Mouse (Mus musculus) stomach, postnatal 0 days (tissue): Measurements from ENCODE around the gene Megf11. TPM values are rescaled to one million over a fixed set of nuclear protein-coding genes. Genes with fewer than 3 reads are reported as not detected.

ENCODE experiments used
- ATAC-seq: fragments of 200-750 bp; cut with Nextera tagmentation; 2 replicates; pipeline ENCODE4 v1.8.0; 2017; ENCODE audit not compliant: low FRiP score, low TSS enrichment
- DNase-seq: peaks from one replicate; pipeline ENCODE4 v3.0.0-alpha.2; 2016; ENCODE audit warnings: low spot score
- H3K27ac ChIP-seq: fragments of 300-500 bp; sonication (generic); replicated peaks from 2 replicates; pipeline ENCODE4 v1.5.1; 2014; ENCODE audit warnings: mild to moderate bottlenecking, control low read depth
- H3K27me3 ChIP-seq: fragments of 300-500 bp; sonication (generic); 2 replicates; pipeline ENCODE4 v1.6.1; 2014; ENCODE audit warnings: low read length; ENCODE audit not compliant: control insufficient read depth, insufficient read depth
- H3K36me3 ChIP-seq: fragments of 300-500 bp; sonication (generic); 2 replicates; pipeline ENCODE4 v1.6.1; 2014; ENCODE audit warnings: low read length, mixed read lengths; ENCODE audit not compliant: control insufficient read depth, insufficient read depth
- H3K4me1 ChIP-seq: fragments of 300-500 bp; sonication (generic); replicated peaks from 2 replicates; pipeline ENCODE4 v1.6.1; 2014; ENCODE audit warnings: antibody characterized with exemption; ENCODE audit not compliant: control insufficient read depth, insufficient read depth
- H3K4me2 ChIP-seq: fragments of 300-500 bp; sonication (generic); replicated peaks from 2 replicates; pipeline ENCODE4 v1.6.1; 2014; ENCODE audit warnings: low read depth, mild to moderate bottlenecking, control low read depth, moderate library complexity
- H3K4me3 ChIP-seq: fragments of 300-500 bp; sonication (generic); 2 replicates; pipeline ENCODE4 v1.5.1; 2014; ENCODE audit warnings: low read depth, low read length, control low read depth
- H3K9ac ChIP-seq: fragments of 300-500 bp; sonication (generic); 2 replicates; pipeline ENCODE4 v1.6.1; 2014; ENCODE audit warnings: mild to moderate bottlenecking, low read length, control low read depth, mixed read lengths
- H3K9me3 ChIP-seq: fragments of 300-500 bp; sonication (generic); 2 replicates; pipeline ENCODE4 v1.6.1; 2016; ENCODE audit warnings: low read length; ENCODE audit not compliant: control insufficient read depth
- CTCF ChIP-seq: IDR thresholded peaks from 2 replicates; pipeline ENCODE4 v1.5.1; 2016; ENCODE audit warnings: antibody characterized with exemption, low read depth, mild to moderate bottlenecking, moderate library complexity
- EP300 ChIP-seq: optimal IDR thresholded peaks from 2 replicates; pipeline ENCODE3; 2016; ENCODE audit warnings: antibody characterized with exemption
- WGBS: fragments of 180-500 bp; shearing (Covaris S2); extraction: QIAGEN DNeasy Blood & Tissue Kit; methylation state at CpG from one replicate; pipeline ENCODE4 v1.1.7; 2014; 5-methylcytosine and 5-hydroxymethylcytosine counted together
- polyA plus RNA-seq: library from polyadenylated mRNA; unstranded; fragments of >200 nt; fragmentation: Nextera tagmentation; extraction: Ambion mirVana; gene quantifications from 2 replicates; pipeline ENCODE4 v1.2.1, GENCODE M21; 2015

Gene Megf11
- polyA plus RNA-seq, 1 experiment from 2014 or later = 0.46 TPM

GRCm38 (mm10) chr9:64687122-64688014 is 301.9 kb downstream of the Megf11 start:
- Histone ChIP-seq H3K36me3 (no peaks in the 10 kb centered on the region), H3K4me2 (no peak overlapping the region), H3K9ac (no peak overlapping the region), H3K9me3 (no peaks in the 10 kb centered on the region), H3K27ac (no peak overlapping the region), H3K4me1 (no peaks in the 10 kb centered on the region), H3K4me3 (no peak overlapping the region), H3K27me3 (no peaks in the 10 kb centered on the region)
- DNase-seq (no peak), ATAC-seq (no peak)
- TF ChIP-seq CTCF = no peak
- TF ChIP-seq EP300 = no peak
- 44% methylated on average over 13 of the region's 13 CpGs for WGBS

- H3K4me1 ChIP-seq = no peaks in the 10 kb centered on the region
- no peaks in the 10 kb centered on the region for H3K27me3 ChIP-seq
- DNase-seq = peak; percentile 33
- no peaks in the 10 kb centered on the region for H3K9me3 ChIP-seq
- H3K4me3 ChIP-seq = no peak overlapping the region
- H3K4me2 ChIP-seq = no peak overlapping the region
- TF ChIP-seq EP300 = no peak
- no peak for TF ChIP-seq CTCF
- no peak overlapping the region for H3K27ac ChIP-seq
- H3K36me3 ChIP-seq = no peaks in the 10 kb centered on the region
- H3K9ac ChIP-seq = no peak overlapping the region
- peak; percentile 62 for ATAC-seq
- 53% methylated on average over 1 of the region's 1 CpGs for WGBS
Observed at GRCm38 (mm10) chr9:64688015-64688394, 302.6 kb downstream of the Megf11 start.

- DNase-seq (no peak), ATAC-seq (no peak)
- 82% methylated on average over 2 of the region's 2 CpGs for WGBS
- H3K36me3 ChIP-seq = peaks cover 6% of the 10 kb centered on the region; the same call in 1 of the 2 replicates
- H3K4me2 ChIP-seq = no peak overlapping the region
- H3K27me3 ChIP-seq = no peaks in the 10 kb centered on the region
- TF ChIP-seq CTCF = no peak
- TF ChIP-seq EP300 = no peak
- H3K4me3 ChIP-seq = no peak overlapping the region
- H3K9ac ChIP-seq = no peak overlapping the region
- no peak overlapping the region for H3K27ac ChIP-seq
- H3K9me3 ChIP-seq = no peaks in the 10 kb centered on the region
- no peaks in the 10 kb centered on the region for H3K4me1 ChIP-seq
Observed at GRCm38 (mm10) chr9:64690771-64691170, 305.3 kb downstream of the Megf11 start.

- 6% methylated on average over 7 of the region's 7 CpGs for WGBS
- H3K27me3 ChIP-seq = no peaks in the 10 kb centered on the region
- no peaks in the 10 kb centered on the region for H3K9me3 ChIP-seq
- no peak overlapping the region for H3K4me3 ChIP-seq
- H3K36me3 ChIP-seq = peaks cover 6% of the 10 kb centered on the region; the same call in 1 of the 2 replicates
- DNase-seq (peak; percentile 77), ATAC-seq (peak; percentile 74)
- 0 out of 2 replicates have a peak overlapping the region, but pooled peaks have one; percentile 30 for H3K27ac ChIP-seq
- no peak overlapping the region for H3K9ac ChIP-seq
- peak; percentile 89 for TF ChIP-seq CTCF
- TF ChIP-seq EP300 = no peak
- H3K4me2 ChIP-seq = no peak overlapping the region
- H3K4me1 ChIP-seq = no peaks in the 10 kb centered on the region
Observed at GRCm38 (mm10) chr9:64691176-64691575, 305.8 kb downstream of the Megf11 start.

- Histone ChIP-seq H3K4me2 (no peak overlapping the region), H3K9me3 (no peaks in the 10 kb centered on the region), H3K27me3 (no peaks in the 10 kb centered on the region), H3K4me3 (no peak overlapping the region), H3K9ac (no peak overlapping the region), H3K27ac (no peak overlapping the region), H3K4me1 (no peaks in the 10 kb centered on the region), H3K36me3 (peaks cover 6% of the 10 kb centered on the region)
- DNase-seq (no peak), ATAC-seq (no peak)
- WGBS = 70% methylated on average over 2 of the region's 2 CpGs
- no peak for TF ChIP-seq CTCF
- TF ChIP-seq EP300 = no peak
Observed at GRCm38 (mm10) chr9:64693094-64693493, 307.7 kb downstream of the Megf11 start.

GRCm38 (mm10) chr9:64695266-64695665 is 309.8 kb downstream of the Megf11 start:
- no peak for DNase-seq
- ATAC-seq = no peak
- Histone ChIP-seq H3K4me2 (no peak overlapping the region), H3K36me3 (peaks cover 9% of the 10 kb centered on the region), H3K9ac (no peak overlapping the region), H3K27ac (no peak overlapping the region), H3K27me3 (no peaks in the 10 kb centered on the region), H3K9me3 (no peaks in the 10 kb centered on the region), H3K4me3 (no peak overlapping the region), H3K4me1 (no peaks in the 10 kb centered on the region)
- WGBS = 82% methylated on average over 1 of the region's 1 CpGs
- no peak for TF ChIP-seq CTCF
- TF ChIP-seq EP300 = no peak
